Mouse (Mus musculus) kidney, adult 2 months (tissue): ENCODE results near the gene Gm21974.

Source experiments
- CTCF ChIP-seq: fragments of 200-500 bp; conservative IDR thresholded peaks from 2 replicates; pipeline ENCODE4 v1.5.1; 2011; ENCODE audit warnings: low read depth, mild to moderate bottlenecking, control low read depth, low read length, moderate library complexity, mixed read lengths; ENCODE audit not compliant: insufficient read depth, insufficient read length
- POLR2A ChIP-seq: fragments of 200-500 bp; IDR thresholded peaks from one replicate; pipeline ENCODE4 v1.6.1; 2011; ENCODE audit warnings: low read depth, low read length, control low read depth

DNA sequence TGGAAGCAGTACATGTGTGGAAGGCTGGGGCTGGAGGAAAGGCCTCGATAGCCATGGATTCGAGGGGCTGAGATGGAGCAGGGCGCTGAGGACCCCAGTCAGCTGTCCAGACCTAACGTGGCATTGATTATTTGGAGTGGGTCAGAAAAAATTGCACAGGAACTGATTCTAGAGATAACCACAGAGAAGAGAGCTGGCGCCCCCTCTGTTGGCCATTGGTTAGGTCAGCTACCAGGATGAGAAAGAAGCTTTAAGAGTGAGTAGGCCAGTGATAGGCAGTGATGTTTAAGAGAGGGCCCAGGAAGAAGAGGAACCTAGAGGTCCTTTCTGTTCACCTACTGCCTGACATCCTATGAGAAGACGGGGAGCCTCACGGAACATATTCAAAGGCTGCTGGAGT, 24.0 kb upstream of the Gm21974 start:
- TF ChIP-seq CTCF, result no peak; the same call in 1 of the 2 replicates
- TF ChIP-seq POLR2A, result no peak
